Mouse (Mus musculus) E14TG2a.4 (cell line): ENCODE data around the gene Chrna7.

Experiments used
- CTCF ChIP-seq: conservative IDR thresholded peaks from 2 replicates; pipeline ENCODE4 v1.5.1; 2014; ENCODE audit warnings: low read length
- NANOG ChIP-seq: IDR thresholded peaks from 2 replicates; pipeline ENCODE4 v1.6.1; 2014; ENCODE audit warnings: borderline replicate concordance, low read length, mixed read lengths
- POU5F1 ChIP-seq: IDR thresholded peaks from 2 replicates; pipeline ENCODE4 v1.6.1; 2014; ENCODE audit warnings: low read length, borderline replicate concordance

- TF ChIP-seq CTCF, result no peak
- no peak for TF ChIP-seq NANOG
- no peak for TF ChIP-seq POU5F1
Measured at GRCm38 (mm10) chr7:63162272-63162864, 50.0 kb downstream of the Chrna7 start.
